Mouse (Mus musculus): ENCODE measurements at regions not wholly inside any gene's neighbourhood (a gene's known extent, or its start where the extent isn't known, plus 50 kb on each side); places are given as distances from the start of the nearest gene placed in this dataset.

- H3K4me1 ChIP-seq (ENCODE audit: control insufficient read depth, insufficient read depth, low read length), result no peaks in the 10 kb centered on the region; the same call in 1 of the 2 replicates
- no peak overlapping the region for H3K27ac ChIP-seq (ENCODE audit: insufficient read depth, low read length)
- H3K4me3 ChIP-seq (ENCODE audit: insufficient read depth, low read length), result no peak overlapping the region
- TF ChIP-seq CTCF (IDR thresholded peaks at IDR 0.05; ENCODE audit: borderline replicate concordance, insufficient read depth, low read length) (no peak), POLR2A (IDR thresholded peaks at IDR 0.05; ENCODE audit: low read depth, low read length) (no peak)
Observed at GRCm38 (mm10) chr3:49842119-49842518, 85.0 kb upstream of the Pcdh18 start.

- peak overlapping the region; percentile 47; the same call in 1 of the 2 replicates for H3K27ac ChIP-seq (ENCODE audit: insufficient read depth, low read length)
- H3K4me1 ChIP-seq (ENCODE audit: control insufficient read depth, insufficient read depth, low read length), result no peaks in the 10 kb centered on the region; the same call in 1 of the 2 replicates
- TF ChIP-seq CTCF (IDR thresholded peaks at IDR 0.05; ENCODE audit: borderline replicate concordance, insufficient read depth, low read length) (no peak), POLR2A (IDR thresholded peaks at IDR 0.05; ENCODE audit: low read depth, low read length) (no peak)
- no peak overlapping the region for H3K4me3 ChIP-seq (ENCODE audit: insufficient read depth, low read length)
Observed at GRCm38 (mm10) chr3:49840448-49841156, 83.5 kb upstream of the Pcdh18 start.

DNA sequence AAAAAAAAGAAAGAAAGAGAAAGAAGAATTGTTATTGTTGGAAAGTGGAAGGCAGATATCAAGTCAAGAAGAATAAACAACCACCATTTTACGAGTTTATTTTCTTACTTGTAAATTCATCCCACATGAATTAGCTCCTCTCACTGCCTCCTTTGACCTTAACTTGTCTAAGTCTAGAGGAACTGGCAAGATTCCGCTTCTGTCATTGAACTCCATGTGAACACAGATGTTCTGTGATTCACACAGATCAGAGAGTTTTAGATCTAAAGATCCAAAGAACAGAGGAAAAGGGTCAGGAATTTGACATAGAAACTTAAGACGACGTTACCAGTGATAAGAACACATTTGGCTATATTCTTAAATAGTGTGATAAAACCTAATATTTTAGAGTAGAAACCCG, 57.3 kb upstream of the Pcdh18 start:
- TF ChIP-seq POLR2A (IDR thresholded peaks at IDR 0.05; ENCODE audit: low read depth, low read length) (no peak), CTCF (IDR thresholded peaks at IDR 0.05; ENCODE audit: borderline replicate concordance, insufficient read depth, low read length) (no peak)
- Histone ChIP-seq H3K27ac (ENCODE audit: insufficient read depth, low read length) (no peak overlapping the region), H3K4me3 (ENCODE audit: insufficient read depth, low read length) (no peak overlapping the region), H3K4me1 (ENCODE audit: control insufficient read depth, insufficient read depth, low read length) (peaks cover 6% of the 10 kb centered on the region; the same call in 1 of the 2 replicates)

DNA sequence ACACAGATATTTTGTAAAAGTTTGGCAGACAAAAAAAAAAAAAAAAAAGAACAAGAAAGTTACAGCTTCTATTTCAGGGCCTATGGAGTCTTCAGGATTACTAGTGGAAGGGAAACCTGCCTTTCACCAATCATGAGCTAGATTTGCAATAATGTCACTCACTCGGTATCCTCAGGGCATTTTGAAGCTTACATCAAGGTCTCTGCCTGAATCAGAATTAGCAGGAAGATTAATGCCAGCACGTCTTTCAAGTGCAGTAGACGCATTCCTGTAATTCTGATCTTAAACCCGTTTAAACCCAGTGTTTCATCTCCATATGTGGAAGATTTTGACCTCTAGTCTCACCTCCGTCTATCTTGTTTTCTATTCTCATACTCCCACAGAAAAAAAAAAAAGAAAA, 50.6 kb upstream of the Pcdh18 start:
- no peak overlapping the region for H3K4me3 ChIP-seq (ENCODE audit: insufficient read depth, low read length)
- no peak for TF ChIP-seq CTCF (IDR thresholded peaks at IDR 0.05; ENCODE audit: borderline replicate concordance, insufficient read depth, low read length)
- no peak for TF ChIP-seq POLR2A (IDR thresholded peaks at IDR 0.05; ENCODE audit: low read depth, low read length)
- H3K4me1 ChIP-seq (ENCODE audit: control insufficient read depth, insufficient read depth, low read length), result peaks cover 19% of the 10 kb centered on the region; the same call in 1 of the 2 replicates
- H3K27ac ChIP-seq (ENCODE audit: insufficient read depth, low read length), result peak overlapping the region; percentile 83

DNA sequence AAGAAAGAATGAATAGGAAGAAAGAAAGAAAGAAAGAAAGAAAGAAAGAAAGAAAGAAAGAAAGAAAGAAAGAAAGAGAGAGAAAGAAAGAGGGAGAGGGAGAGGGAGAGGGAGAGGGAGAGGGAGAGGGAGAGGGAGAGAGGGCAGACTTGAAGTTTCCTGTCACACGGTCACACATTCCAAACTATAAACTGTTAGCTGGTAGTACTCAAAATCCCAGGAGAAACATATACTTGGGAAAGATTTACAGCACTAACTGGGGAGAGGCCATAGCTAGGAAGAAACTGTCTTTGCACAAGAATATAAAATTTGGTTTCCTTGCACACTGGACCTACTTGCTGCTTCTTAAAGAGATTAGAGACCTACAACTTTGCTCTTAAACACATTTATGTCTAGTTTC, 50.2 kb upstream of the Pcdh18 start:
- H3K4me3 ChIP-seq (ENCODE audit: insufficient read depth, low read length), result no peak overlapping the region
- peak overlapping the region; percentile 83 for H3K27ac ChIP-seq (ENCODE audit: insufficient read depth, low read length)
- peaks cover 19% of the 10 kb centered on the region; the same call in 1 of the 2 replicates for H3K4me1 ChIP-seq (ENCODE audit: control insufficient read depth, insufficient read depth, low read length)
- TF ChIP-seq CTCF (IDR thresholded peaks at IDR 0.05; ENCODE audit: borderline replicate concordance, insufficient read depth, low read length), result no peak
- no peak for TF ChIP-seq POLR2A (IDR thresholded peaks at IDR 0.05; ENCODE audit: low read depth, low read length)

Measured in embryonic fibroblast, embryonic 13.5 days (primary cell).